Comparison of ENCODE assay signal across 10 mouse cellular contexts in genomic region chr16:85819808-85820458, GRCm38 (mm10). TPM values are rescaled to one million over a fixed set of nuclear protein-coding genes. Genes with fewer than 3 reads are reported as not detected.
DNase-seq lines count a peak whose midpoint lies in the region; ATAC-seq and TF ChIP-seq lines count a peak whose summit lies in the region.
"Had no signal": no experiment of that assay in that cellular context is flagged by ENCODE, and none has a peak within 500 bp of the region (broad histone marks: within the 10 kb centered on the region; RNA-seq: fewer than 3 reads in every experiment).

No protein-coding gene starts in this region.

- no peaks in the 10 kb centered on the region for H3K4me1 ChIP-seq in heart, adult 2 months (ENCODE audit: control insufficient read depth, insufficient read depth, low read length)
- no peaks in the 10 kb centered on the region for H3K4me1 ChIP-seq in heart, embryonic 11.5 days (ENCODE audit: control insufficient read depth, insufficient read depth, low read length)
- no peaks in the 10 kb centered on the region for H3K4me1 ChIP-seq in midbrain, embryonic 11.5 days (ENCODE audit: control insufficient read depth, insufficient read depth, low read length)
- no peaks in the 10 kb centered on the region for H3K4me1 ChIP-seq in midbrain, embryonic 10.5 days
- H3K4me1 ChIP-seq in hindbrain, embryonic 14.5 days (replicated peaks; ENCODE audit: control insufficient read depth, insufficient read depth, low read length): no peaks in the 10 kb centered on the region
- H3K4me1 ChIP-seq in stomach, postnatal 0 days (replicated peaks; ENCODE audit: control insufficient read depth, insufficient read depth): no peaks in the 10 kb centered on the region

- DNase-seq in heart, adult 2 months: no peak
- DNase-seq in midbrain, embryonic 11.5 days (ENCODE audit: low spot score, missing footprints): peak; percentile 89
- no peak for DNase-seq in midbrain, embryonic 10.5 days (ENCODE audit: low spot score)
- DNase-seq in hindbrain, embryonic 14.5 days (ENCODE audit: low spot score): peak; percentile 75
- DNase-seq in stomach, postnatal 0 days (ENCODE audit: low spot score): no peak
- DNase-seq in left cerebral cortex, postnatal 25 days (ENCODE audit: low spot score in 2 of 2): no peak
- DNase-seq: gastrocnemius, postnatal 25 days; kidney, postnatal 10 days had no signal

- no peaks in the 10 kb centered on the region for H3K9me3 ChIP-seq in heart, embryonic 11.5 days (replicated peaks; ENCODE audit: control insufficient read depth, low read length)
- no peaks in the 10 kb centered on the region for H3K9me3 ChIP-seq in midbrain, embryonic 11.5 days (ENCODE audit: control insufficient read depth, low read length)
- no peaks in the 10 kb centered on the region for H3K9me3 ChIP-seq in midbrain, embryonic 10.5 days (replicated peaks)
- H3K9me3 ChIP-seq in hindbrain, embryonic 14.5 days (ENCODE audit: control insufficient read depth, low read length): no peaks in the 10 kb centered on the region
- H3K9me3 ChIP-seq in stomach, postnatal 0 days (ENCODE audit: control insufficient read depth, low read length): no peaks in the 10 kb centered on the region

- no peak overlapping the region for H3K4me3 ChIP-seq in heart, adult 2 months
- H3K4me3 ChIP-seq in heart, embryonic 11.5 days (ENCODE audit: low read depth, low read length): no peak overlapping the region
- H3K4me3 ChIP-seq in midbrain, embryonic 11.5 days (ENCODE audit: low read depth, low read length): no peak overlapping the region
- H3K4me3 ChIP-seq in midbrain, embryonic 10.5 days: no peak overlapping the region
- H3K4me3 ChIP-seq in hindbrain, embryonic 14.5 days (replicated peaks; ENCODE audit: low read length): no peak overlapping the region
- no peak overlapping the region for H3K4me3 ChIP-seq in stomach, postnatal 0 days (ENCODE audit: low read depth, low read length)

- H3K79me2 ChIP-seq in heart, adult 2 months (replicated peaks; ENCODE audit: control insufficient read depth, insufficient read depth, low read length): no peaks in the 10 kb centered on the region

- peak; percentile 62 for TF ChIP-seq CTCF in heart, adult 2 months (IDR thresholded peaks at IDR 0.05)
- peak; percentile 68 for TF ChIP-seq CTCF in stomach, postnatal 0 days (IDR thresholded peaks at IDR 0.05; ENCODE audit: low read depth)

- TF ChIP-seq POLR2A in heart, adult 2 months (IDR thresholded peaks at IDR 0.05; ENCODE audit: insufficient read depth, low read depth, low read length): no peak

- intact Hi-C loops in heart, adult 2 months (cut with DNase I): no loop called here
- intact Hi-C loops in left cerebral cortex, postnatal 25 days (cut with DNase I): no loop called here

- no peak overlapping the region for H3K27ac ChIP-seq in heart, adult 2 months
- no peak overlapping the region for H3K27ac ChIP-seq in heart, embryonic 11.5 days (ENCODE audit: low read depth, low read length)
- H3K27ac ChIP-seq in midbrain, embryonic 11.5 days (ENCODE audit: low read depth, low read length): no peak overlapping the region
- H3K27ac ChIP-seq in midbrain, embryonic 10.5 days (replicated peaks): no peak overlapping the region
- no peak overlapping the region for H3K27ac ChIP-seq in hindbrain, embryonic 14.5 days
- no peak overlapping the region for H3K27ac ChIP-seq in stomach, postnatal 0 days (replicated peaks)

- WGBS in heart, adult 2 months: 52% methylated on average over 5 of the region's 5 CpGs
- 50% methylated on average over 5 of the region's 5 CpGs for WGBS in heart, embryonic 11.5 days (ENCODE audit: insufficient replicate concordance)
- 64% methylated on average over 5 of the region's 5 CpGs for WGBS in midbrain, embryonic 11.5 days
- 68% methylated on average over 5 of the region's 5 CpGs for WGBS in midbrain, embryonic 10.5 days
- WGBS in hindbrain, embryonic 14.5 days: 70% methylated on average over 5 of the region's 5 CpGs
- WGBS in stomach, postnatal 0 days: 55% methylated on average over 5 of the region's 5 CpGs

- H3K4me2 ChIP-seq in heart, embryonic 11.5 days: no peak overlapping the region
- H3K4me2 ChIP-seq in midbrain, embryonic 11.5 days: no peak overlapping the region
- H3K4me2 ChIP-seq in hindbrain, embryonic 14.5 days (replicated peaks): no peak overlapping the region
- no peak overlapping the region for H3K4me2 ChIP-seq in stomach, postnatal 0 days (replicated peaks; ENCODE audit: low read depth)

- no peak for TF ChIP-seq EP300 in heart, adult 2 months (IDR thresholded peaks at IDR 0.05; ENCODE audit: insufficient read depth, low read depth, low read length)
- TF ChIP-seq EP300 in stomach, postnatal 0 days (optimal IDR thresholded peaks at IDR 0.05): no peak

- no peaks in the 10 kb centered on the region for H3K27me3 ChIP-seq in heart, adult 2 months (ENCODE audit: control insufficient read depth, insufficient read depth, low read length)
- H3K27me3 ChIP-seq in heart, embryonic 11.5 days (ENCODE audit: control insufficient read depth, insufficient read depth, low read length): no peaks in the 10 kb centered on the region
- no peaks in the 10 kb centered on the region for H3K27me3 ChIP-seq in midbrain, embryonic 11.5 days (ENCODE audit: control insufficient read depth, insufficient read depth, low read length)
- no peaks in the 10 kb centered on the region for H3K27me3 ChIP-seq in midbrain, embryonic 10.5 days (ENCODE audit: low read depth, poor library complexity, severe bottlenecking)
- H3K27me3 ChIP-seq in hindbrain, embryonic 14.5 days (ENCODE audit: control insufficient read depth, insufficient read depth, low read length): no peaks in the 10 kb centered on the region
- H3K27me3 ChIP-seq in stomach, postnatal 0 days (ENCODE audit: control insufficient read depth, insufficient read depth, low read length): no peaks in the 10 kb centered on the region

- no peak for ATAC-seq in heart, embryonic 11.5 days (replicated peaks; ENCODE audit: insufficient number of reproducible peaks, low FRiP score, low TSS enrichment)
- peak; percentile 74 for ATAC-seq in midbrain, embryonic 11.5 days (ENCODE audit: low FRiP score)
- peak; percentile 53; the same call in 1 of the 2 replicates for ATAC-seq in hindbrain, embryonic 14.5 days (ENCODE audit: low FRiP score)
- ATAC-seq in stomach, postnatal 0 days (ENCODE audit: low FRiP score, low TSS enrichment): no peak
- ATAC-seq in megakaryocyte, adult 5-6 weeks (ENCODE audit: poor library complexity, severe bottlenecking): no peak

- no peaks in the 10 kb centered on the region for H3K36me3 ChIP-seq in heart, adult 2 months (ENCODE audit: control insufficient read depth, insufficient read depth, low read length)
- no peaks in the 10 kb centered on the region for H3K36me3 ChIP-seq in heart, embryonic 11.5 days (ENCODE audit: control insufficient read depth, insufficient read depth, low read length)
- H3K36me3 ChIP-seq in midbrain, embryonic 11.5 days (ENCODE audit: control insufficient read depth, insufficient read depth, low read length): no peaks in the 10 kb centered on the region
- no peaks in the 10 kb centered on the region for H3K36me3 ChIP-seq in midbrain, embryonic 10.5 days
- no peaks in the 10 kb centered on the region for H3K36me3 ChIP-seq in hindbrain, embryonic 14.5 days (replicated peaks; ENCODE audit: control insufficient read depth, insufficient read depth)
- no peaks in the 10 kb centered on the region for H3K36me3 ChIP-seq in stomach, postnatal 0 days (ENCODE audit: control insufficient read depth, insufficient read depth, low read length)

- H3K9ac ChIP-seq in heart, adult 2 months (ENCODE audit: low read depth, low read length): no peak overlapping the region
- no peak overlapping the region for H3K9ac ChIP-seq in heart, embryonic 11.5 days (ENCODE audit: low read depth, low read length)
- no peak overlapping the region for H3K9ac ChIP-seq in midbrain, embryonic 11.5 days (ENCODE audit: low read length)
- no peak overlapping the region for H3K9ac ChIP-seq in hindbrain, embryonic 14.5 days
- no peak overlapping the region for H3K9ac ChIP-seq in stomach, postnatal 0 days (ENCODE audit: low read length)

RNA-seq across cellular contexts. Expression of gene Adamts1, which starts 17.0 kb away (rescaled TPM):
- 10 to 100 TPM; 31.7 to 32.8 TPM for total RNA-seq in heart, adult 2 months (2021)
- polyA plus RNA-seq in heart, adult 2 months (2012; rRNA removed): 18.4 and 23.4 TPM in 2 replicates
- polyA plus RNA-seq in heart, embryonic 11.5 days (2014; fragmentation: Nextera tagmentation; extraction: Ambion mirVana): 46.6 and 66.1 TPM in 2 replicates
- 9.4 and 9.7 TPM in 2 replicates for polyA plus RNA-seq in midbrain, embryonic 11.5 days (2014; fragmentation: Nextera tagmentation; extraction: Ambion mirVana)
- polyA plus RNA-seq in midbrain, embryonic 10.5 days (2016; fragmentation: Nextera tagmentation; extraction: Ambion mirVana): 15.2 and 17.7 TPM in 2 replicates
- 12.0 and 12.7 TPM in 2 replicates for polyA plus RNA-seq in hindbrain, embryonic 14.5 days (2014; fragmentation: Nextera tagmentation; extraction: Ambion mirVana)
- 10.6 and 12.6 TPM in 2 replicates for polyA plus RNA-seq in stomach, postnatal 0 days (2015; fragmentation: Nextera tagmentation; extraction: Ambion mirVana)
- 1 to 10 TPM; 7.1 to 7.7 TPM for total RNA-seq in left cerebral cortex, postnatal 25 days (2021)
- total RNA-seq in megakaryocyte, adult 5-6 weeks (2015): not detected in 2 replicates
- total RNA-seq in megakaryocyte, adult 5-6 weeks (2017): not detected in 2 replicates

Comparison
In these comparisons a context has a peak if more than half of its experiments do, and no peak if none do; other contexts are left out.
1. DNase-seq: peak in midbrain, embryonic 11.5 days (single experiment) and hindbrain, embryonic 14.5 days (single experiment); none in heart, adult 2 months (0 of 2), midbrain, embryonic 10.5 days (single experiment), stomach, postnatal 0 days (single experiment) and left cerebral cortex, postnatal 25 days (0 of 2).
2. ATAC-seq: peak in midbrain, embryonic 11.5 days (single experiment) and hindbrain, embryonic 14.5 days (single experiment); none in heart, embryonic 11.5 days (single experiment), stomach, postnatal 0 days (single experiment) and megakaryocyte, adult 5-6 weeks (single experiment).